Mouse (Mus musculus) kidney, postnatal 14 days (tissue): Measurements from ENCODE around the gene Cited4.

ENCODE experiments used
- DNase-seq: peaks from one replicate; pipeline ENCODE4 v3.0.0; 2022; ENCODE audit warnings: mixed read lengths

The Cited4 gene

DNA sequence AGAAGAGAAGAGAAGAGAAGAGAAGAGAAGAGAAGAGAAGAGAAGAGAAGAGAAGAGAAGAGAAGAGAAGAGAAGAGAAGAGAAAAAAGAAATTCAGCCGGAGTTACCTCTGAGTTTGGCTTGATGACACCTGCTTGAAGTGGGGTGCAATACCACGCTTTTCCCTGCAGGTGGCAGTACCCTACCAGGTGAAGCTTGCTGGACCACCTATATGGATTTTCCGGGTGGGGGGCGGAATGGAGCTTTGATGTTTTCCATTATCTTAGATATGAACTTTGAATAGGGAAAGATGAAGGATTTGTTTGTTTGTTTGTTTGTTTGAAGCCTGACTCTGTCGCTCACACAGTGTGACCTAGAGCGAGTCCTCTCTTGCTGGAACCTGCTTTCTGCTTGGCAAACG is 14.6 kb downstream of the Cited4 start:
- DNase-seq = peak; percentile 45

DNA sequence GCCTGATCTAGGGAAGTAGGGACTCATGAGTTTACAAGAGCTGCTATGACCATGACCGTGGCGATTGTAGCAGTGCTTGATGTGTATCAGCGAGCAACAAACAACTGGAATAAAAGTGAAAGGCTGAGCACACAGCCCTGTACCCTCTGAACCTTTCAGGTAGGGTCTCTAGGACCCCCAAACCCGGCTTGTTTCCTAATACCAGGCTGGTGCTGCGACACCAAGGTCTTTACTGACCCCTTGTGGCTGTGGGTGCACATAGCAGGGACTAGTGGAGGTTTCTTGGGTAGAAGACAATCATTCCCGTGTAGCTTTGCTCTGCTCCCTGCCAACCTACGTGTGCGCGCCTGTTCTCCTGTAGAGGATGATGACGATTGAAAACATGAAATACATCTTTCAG is 15.8 kb downstream of the Cited4 start:
- peak; percentile 58 for DNase-seq

DNA sequence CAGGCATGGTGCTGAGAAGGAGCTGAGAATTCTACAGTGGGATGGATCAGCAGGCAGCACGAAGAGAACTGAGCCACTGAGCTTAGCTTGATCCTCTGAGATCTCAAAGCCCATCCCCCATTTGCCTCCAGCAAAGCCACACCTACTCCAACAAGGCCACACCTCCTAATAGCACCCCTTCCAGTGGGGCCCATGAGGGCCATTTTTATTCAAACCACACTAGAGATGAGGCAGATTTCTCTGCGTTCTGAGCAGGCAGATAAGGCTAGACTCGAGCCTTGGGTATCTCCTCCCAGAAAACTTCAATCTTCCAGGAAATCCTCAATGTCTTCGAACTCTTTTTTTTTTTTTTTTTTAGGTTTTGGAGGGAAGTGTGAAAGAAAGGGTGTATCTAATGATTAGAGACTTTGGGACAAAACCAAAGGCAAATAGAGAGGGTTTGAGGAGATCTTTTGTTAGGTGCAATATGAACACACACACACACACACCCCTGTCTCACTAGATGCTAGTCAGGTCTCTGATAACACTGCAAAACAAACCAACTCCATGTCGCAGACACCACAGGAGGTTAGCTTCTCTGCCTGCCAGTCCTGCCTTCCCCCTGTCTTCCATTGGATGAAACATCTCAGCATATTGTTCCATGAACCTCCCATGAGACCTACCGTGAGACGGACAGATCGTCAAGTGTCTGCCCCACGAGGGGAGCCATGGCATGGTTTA is 17.1 kb downstream of the Cited4 start:
- no peak for DNase-seq

DNA sequence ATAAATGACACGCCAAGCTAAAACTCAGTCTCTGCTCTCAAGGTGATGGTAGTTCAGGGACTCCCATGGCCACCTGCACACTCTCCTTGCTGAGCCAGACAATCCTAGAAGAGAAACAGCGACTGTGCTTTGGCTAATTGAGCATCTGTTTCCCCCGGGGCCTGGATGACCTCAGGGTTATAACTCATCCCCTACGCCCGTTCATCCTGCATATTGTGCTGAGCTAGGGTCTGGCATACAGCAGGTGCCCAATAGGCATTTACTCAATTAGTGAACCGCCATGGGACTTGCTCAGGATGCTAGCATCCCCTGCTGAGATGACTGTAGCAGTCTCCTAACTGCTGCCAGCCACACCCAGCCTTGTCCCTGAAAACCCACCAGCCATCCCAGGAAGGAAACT is 20.9 kb downstream of the Cited4 start:
- no peak for DNase-seq

DNA sequence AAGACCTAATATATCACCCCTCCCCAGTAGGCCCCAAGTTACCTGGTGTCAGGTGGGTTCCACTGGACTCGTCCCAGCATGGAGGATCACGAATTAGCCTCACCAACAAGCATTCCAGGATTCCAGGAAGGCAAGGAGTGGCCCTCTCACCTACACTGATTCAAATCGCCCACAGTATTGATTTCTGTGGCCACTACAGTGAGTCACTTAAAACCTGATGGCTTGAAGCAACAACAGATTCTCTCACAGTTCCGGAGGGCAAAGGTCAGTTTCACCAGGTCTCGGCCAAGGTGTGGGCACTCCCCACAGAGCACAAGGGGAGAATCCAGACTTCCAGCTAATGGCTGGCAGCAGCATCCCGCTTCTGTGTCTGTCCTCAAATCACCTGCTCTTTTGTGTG is 22.9 kb downstream of the Cited4 start:
- DNase-seq = no peak

DNA sequence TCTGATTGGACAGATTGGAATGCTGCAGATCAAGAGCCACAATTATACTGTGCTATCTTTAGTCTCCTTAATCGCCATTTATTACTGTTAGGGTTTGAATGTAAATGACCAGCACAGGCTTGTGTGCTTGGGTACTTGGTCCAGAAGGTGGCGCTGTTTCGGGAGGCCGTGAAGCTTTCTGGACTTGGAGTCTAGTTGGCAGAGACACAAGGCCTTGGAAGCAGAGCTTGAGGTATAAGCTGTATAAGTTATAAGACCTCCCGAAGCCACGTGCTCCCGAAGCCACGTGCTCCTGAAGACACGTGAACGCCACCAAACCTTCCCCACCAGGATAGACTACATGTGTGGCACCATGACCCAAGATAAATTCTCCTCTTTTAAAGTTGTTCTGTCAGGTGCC is 26.3 kb downstream of the Cited4 start:
- peak; percentile 26 for DNase-seq

DNA sequence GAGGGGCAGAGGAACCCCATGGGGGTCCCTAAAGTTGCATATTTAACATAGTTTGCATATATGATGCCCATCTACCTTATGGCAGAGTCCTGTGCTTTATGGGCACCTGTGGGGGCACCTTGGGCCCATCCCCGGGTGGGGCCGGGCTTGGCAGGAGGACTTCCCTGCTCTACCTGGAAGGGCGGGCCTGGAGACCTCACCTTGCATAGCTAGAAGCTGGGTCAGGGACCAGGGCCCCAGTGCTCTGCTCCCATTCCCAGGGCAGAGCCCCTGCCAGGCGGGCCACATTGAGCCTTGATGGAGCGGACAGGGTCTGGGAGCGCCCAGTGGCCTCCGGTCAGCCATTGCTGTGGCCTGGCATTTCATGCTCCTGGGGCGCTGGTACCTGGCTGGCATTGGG is 31.0 kb downstream of the Cited4 start:
- DNase-seq = no peak

DNA sequence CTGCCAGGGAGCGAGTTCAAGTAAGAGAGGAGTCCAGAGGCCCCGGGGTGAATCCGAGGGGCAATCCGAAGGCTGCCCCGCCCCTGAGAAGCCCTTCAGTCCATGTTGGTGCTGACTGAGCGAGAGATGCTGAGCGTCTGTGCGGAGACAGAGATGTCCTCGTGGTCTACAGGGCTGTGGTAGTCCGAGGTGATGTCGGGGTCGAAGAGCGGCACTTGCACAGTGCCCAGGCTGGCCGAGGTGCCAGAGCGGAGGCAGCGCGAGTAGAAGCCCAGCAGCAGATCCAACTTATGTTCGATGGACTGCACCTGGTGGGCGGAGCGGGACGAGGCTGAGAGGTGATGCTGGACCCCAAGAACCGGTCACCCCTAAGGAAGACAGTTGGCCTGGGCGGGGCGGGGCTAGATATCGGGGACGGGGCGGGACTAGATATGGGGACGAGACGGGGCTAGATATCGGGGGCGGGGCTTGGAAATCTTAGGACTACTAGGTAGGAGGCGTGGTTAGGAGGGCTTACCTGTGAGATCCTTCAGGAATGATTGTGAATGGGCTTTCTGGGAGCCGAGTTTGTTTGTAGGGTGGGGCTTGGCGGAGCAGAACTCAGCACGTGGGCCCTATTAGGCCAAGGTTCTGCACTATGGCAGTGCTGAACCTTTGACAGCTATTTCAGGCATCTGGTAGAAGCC is 31.6 kb downstream of the Cited4 start:
- DNase-seq = no peak

DNA sequence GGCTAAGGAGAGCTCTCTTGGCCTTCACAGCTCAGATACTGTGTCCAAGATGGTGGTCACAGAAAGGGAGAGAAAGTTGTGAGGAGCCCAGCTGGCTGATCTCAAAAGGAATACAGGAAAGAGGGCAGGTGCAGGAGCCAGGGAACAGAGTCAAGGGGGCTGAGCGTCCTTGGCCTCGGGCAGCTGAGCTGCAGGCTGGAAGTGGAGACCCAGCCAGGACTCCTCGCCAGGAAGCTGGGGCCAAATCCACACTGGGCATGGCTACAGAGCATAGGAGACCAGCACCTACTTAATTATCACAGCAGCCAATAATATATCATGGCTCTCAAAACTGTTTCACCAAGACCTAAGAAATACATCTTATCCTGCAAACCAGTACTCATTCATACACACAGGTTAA is 34.8 kb downstream of the Cited4 start:
- no peak for DNase-seq

DNA sequence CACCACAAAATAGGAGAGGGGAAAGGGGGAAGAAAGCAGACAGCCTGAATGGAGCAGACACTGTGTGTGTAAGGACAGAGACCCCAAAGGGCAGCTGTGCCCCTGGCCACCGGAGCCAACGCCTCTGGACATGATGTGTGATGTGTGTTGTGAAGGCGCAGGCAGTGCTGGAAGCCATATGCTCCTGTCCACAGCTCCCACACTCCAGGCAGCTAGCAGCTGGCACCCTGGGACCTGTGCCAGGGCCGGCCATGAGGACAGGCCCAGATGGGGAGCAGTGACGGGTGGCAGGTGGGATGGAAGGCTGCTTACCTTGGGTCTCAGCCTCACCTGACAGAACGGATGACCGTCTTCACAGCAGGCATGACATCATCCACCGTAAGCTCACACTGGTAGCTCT is 35.7 kb downstream of the Cited4 start:
- DNase-seq = no peak

DNA sequence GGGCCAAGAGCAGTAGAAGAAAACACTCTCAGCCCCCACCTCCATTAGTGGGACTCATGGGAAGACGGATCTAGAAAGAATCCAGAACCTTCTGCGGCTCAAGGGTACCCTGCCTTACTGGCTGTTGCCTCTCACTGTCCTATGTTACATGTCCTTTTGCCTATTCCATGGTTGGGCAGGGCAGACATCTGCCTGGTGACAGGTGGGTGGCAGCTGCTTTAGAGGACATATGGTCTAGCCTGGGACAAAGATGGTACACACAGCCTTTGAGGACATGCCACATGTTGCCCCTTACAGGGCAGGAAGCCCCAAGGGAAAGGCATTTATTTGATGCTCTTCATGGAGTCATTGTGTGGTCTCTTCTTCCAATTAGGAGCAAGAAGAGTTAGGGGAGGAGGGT is 36.1 kb downstream of the Cited4 start:
- no peak for DNase-seq

DNA sequence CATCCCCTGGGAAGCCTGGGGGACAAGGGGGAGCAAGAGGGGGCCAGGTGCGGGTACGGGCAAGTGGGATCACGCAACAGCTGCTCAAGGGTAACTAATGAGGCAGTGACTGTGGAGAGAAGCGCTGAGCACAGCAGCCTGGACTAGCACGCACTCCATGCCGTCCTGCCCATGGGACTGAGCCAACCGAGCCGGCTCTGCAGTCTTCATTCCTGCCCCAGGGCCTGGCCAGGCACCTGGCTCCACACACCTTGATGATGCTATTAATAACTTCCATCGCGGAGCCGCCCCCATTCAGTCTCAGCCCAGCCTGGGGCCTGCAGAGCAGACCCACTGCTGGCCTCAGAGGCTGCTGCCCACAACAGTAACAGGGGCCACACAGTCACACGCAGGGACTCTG is 45.9 kb downstream of the Cited4 start:
- DNase-seq = no peak

DNA sequence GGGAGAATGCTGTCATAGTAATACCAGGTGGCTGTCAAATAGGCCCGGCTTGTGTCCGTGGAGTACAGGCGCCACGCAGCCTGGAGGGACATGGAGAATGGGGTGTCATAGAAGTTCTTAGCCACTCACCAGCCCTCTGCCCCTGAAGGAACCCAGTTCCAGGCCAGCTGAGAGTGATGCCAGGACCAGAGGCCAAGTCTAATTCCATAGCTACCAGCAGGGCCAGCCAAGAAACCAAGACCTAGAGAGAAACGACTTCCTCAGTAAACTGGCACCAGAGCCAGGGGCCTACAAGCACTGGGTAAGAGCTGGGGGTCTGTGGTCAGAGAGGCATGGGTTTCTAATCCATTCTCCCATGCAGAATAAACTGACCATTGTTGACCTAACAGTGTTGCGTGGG is 46.6 kb downstream of the Cited4 start:
- no peak for DNase-seq

DNA sequence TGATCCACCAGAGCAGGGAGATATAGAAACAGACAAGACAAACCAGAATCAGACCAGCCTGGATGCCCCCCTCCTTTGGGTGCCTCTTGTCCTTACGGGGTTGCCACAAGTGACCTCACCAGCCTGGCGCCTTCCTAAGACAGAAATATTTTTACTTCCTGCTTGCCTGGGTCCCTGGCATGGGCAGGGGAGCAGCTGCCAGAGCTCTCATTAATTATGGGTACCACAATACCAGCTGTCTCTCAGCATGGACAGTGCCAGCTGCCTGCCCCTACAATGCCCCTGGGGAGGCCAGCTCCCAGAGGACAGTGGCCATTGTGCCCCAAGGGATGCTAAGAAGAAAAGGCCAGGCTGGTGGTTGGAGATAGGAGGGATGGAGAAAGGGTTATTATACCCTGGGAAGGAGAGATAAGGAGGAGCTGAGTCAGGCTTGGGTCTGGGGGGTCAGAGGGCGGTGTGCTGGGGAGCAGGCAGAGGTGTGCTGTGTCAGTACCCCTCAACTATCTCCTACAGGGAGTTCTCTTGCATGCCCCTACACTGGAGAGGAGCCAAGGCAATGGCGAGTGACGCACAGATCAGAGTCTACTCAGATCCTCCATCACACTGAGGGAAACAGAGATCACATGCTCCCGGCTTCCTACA is 47.6 kb downstream of the Cited4 start:
- DNase-seq = no peak

DNA sequence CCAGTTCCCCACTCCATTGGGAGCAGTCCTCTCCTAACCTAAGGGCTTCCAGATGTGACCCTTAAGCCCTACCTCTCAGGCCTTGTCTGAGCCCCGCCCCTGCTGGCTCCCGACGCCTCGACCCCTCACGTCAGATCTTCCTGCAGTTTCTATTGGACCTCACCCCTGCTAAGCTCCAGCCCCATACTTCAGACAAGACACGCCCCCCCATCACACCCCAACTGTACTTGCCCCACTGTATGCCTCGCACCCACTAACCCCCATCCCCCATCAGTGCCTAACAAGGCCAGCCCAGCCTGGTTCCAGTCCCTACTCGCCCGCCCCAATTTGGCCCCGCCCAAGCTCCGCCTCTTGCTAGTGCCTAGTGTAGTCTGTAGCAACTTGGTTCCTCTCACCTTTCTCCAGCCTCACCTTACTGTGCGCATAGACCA is 49.8 kb downstream of the Cited4 start:
- peak; percentile 59 for DNase-seq

DNA sequence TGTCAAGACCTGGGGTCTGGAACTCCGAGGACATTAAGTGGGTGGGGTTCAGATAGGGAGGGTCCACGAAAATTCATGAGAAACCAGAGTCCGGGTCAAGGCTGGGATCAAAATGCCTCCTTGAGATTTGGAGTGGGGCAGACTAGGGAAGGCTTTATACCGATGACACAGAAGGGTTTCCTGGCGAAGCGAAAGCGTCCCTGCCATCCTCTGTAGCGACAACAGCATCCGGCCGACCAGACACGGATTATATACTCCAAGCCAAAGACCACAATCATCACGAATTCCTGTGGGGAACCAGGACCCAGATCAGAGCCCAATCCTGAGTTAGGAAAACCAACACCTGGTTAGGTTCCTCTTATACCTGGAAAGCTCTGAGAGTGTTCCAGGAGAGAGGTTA is 50.4 kb downstream of the Cited4 start:
- DNase-seq = no peak
